Mouse (Mus musculus): Measurements from ENCODE around the gene Gm12888.
"Not testable (repeated sequence)": the region's sequence is repeated elsewhere in the genome, so short reads cannot be mapped to it uniquely, and the experiment has no call there.

Gm12888 gene

GRCm38 (mm10) chr4:121324817-121325216 lies at the start of gene Gm12888:
Gene Gm12888 (minus strand): TSS chr4:121324917.
- not testable (repeated sequence) for DNase-seq

All from thymus, postnatal 36 days (tissue).